In the genomic region with DNA sequence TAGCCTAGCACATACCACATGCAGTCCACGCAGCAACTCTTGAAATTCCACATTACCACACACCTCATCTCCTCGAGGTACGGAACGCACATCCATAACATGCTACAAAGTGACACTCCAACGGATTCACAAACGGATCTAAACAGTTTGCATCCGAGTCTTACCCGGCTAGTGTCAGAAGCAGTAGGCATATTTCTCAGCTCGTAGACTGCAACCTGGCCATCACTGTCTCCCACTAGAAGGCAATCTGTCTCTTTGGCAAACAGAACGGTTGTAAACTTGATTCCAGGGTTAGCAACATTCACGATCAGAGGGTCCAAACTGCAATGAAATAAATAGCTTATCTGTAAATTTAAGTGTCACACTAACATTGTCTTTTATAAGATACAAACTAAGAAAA, we compare ENCODE assay signal across 25 mouse cellular contexts. TPM values are rescaled to one million over a fixed set of nuclear protein-coding genes. Genes with fewer than 3 reads are reported as not detected.
"Had no signal": no experiment of that assay in that cellular context is flagged by ENCODE, and none has a peak within 500 bp of the region (broad histone marks: within the 10 kb centered on the region; RNA-seq: fewer than 3 reads in every experiment).

No protein-coding gene starts in this region.

- H3K4me1 ChIP-seq: limb, embryonic 10.5 days; limb, embryonic 13.5 days; liver, embryonic 12.5 days; liver, embryonic 15.5 days; lung, embryonic 15.5 days; megakaryocyte, embryonic 14.5 days; midbrain, embryonic 10.5 days; midbrain, embryonic 13.5 days had no signal

- H3K9ac ChIP-seq: limb, embryonic 13.5 days; liver, embryonic 12.5 days; liver, embryonic 15.5 days; lung, embryonic 15.5 days; midbrain, embryonic 13.5 days had no signal

- H3K9me3 ChIP-seq: limb, embryonic 10.5 days; limb, embryonic 13.5 days; liver, embryonic 12.5 days; liver, embryonic 15.5 days; lung, embryonic 15.5 days; megakaryocyte, embryonic 14.5 days had no signal

- H3K27me3 ChIP-seq: limb, embryonic 13.5 days; liver, embryonic 12.5 days; liver, embryonic 15.5 days; lung, embryonic 15.5 days; megakaryocyte, embryonic 14.5 days; midbrain, embryonic 13.5 days had no signal

- H3K27ac ChIP-seq: kidney, postnatal 0 days; limb, embryonic 10.5 days; limb, embryonic 13.5 days; liver, embryonic 12.5 days; liver, embryonic 15.5 days; lung, embryonic 15.5 days; midbrain, embryonic 10.5 days; midbrain, embryonic 13.5 days had no signal

- H3K36me3 ChIP-seq: limb, embryonic 10.5 days; limb, embryonic 13.5 days; liver, embryonic 12.5 days; liver, embryonic 15.5 days; lung, embryonic 15.5 days had no signal

- ATAC-seq: liver, embryonic 12.5 days; midbrain, embryonic 13.5 days; midbrain, embryonic 16.5 days had no signal

- H3K4me2 ChIP-seq: limb, embryonic 13.5 days; liver, embryonic 12.5 days; liver, embryonic 15.5 days; lung, embryonic 15.5 days; midbrain, embryonic 13.5 days had no signal

- DNase-seq: kidney, adult 2 months; kidney, postnatal 25 days; liver; lung, adult 18-20 months; lung, postnatal 10 days; lung, postnatal 36 days; thymus, adult 18-20 months; thymus, postnatal 36 days had no signal

- H3K4me3 ChIP-seq: limb, embryonic 10.5 days; limb, embryonic 13.5 days; liver, embryonic 12.5 days; liver, embryonic 15.5 days; lung, embryonic 15.5 days; megakaryocyte, embryonic 14.5 days; midbrain, embryonic 10.5 days; midbrain, embryonic 13.5 days had no signal

RNA-seq across cellular contexts. Expression of a gene that starts 21.4 kb away (rescaled TPM):
- total RNA-seq: layer of hippocampus, postnatal 10 days had no signal
- polyA plus RNA-seq: kidney, embryonic 14.5 days; kidney, postnatal 0 days; limb, embryonic 10.5 days; limb, embryonic 13.5 days; liver, embryonic 12.5 days; liver, embryonic 15.5 days; neural tube, embryonic 11.5 days; small intestine, adult 2 months; spleen, adult 2 months; stomach, embryonic 16.5 days; urinary bladder, adult 2 months had no signal
